Mouse (Mus musculus): ENCODE data around the gene Csf2.
"Not testable (repeated sequence)": the region's sequence is repeated elsewhere in the genome, so short reads cannot be mapped to it uniquely, and the experiment has no call there.

Gene Csf2

GRCm38 (mm10) chr11:54248940-54249717, at the start of gene Csf2:
Gene Csf2, minus strand, starts transcription at chr11:54249667.
- no peak for DNase-seq (ENCODE audit: low spot score)

GRCm38 (mm10) chr11:54298777-54299176, 49.3 kb upstream of the Csf2 start:
- DNase-seq (ENCODE audit: low spot score), result no peak

GRCm38 (mm10) chr11:54297471-54297870, 48.0 kb upstream of the Csf2 start:
- DNase-seq (ENCODE audit: low spot score), result not testable (repeated sequence)

DNA sequence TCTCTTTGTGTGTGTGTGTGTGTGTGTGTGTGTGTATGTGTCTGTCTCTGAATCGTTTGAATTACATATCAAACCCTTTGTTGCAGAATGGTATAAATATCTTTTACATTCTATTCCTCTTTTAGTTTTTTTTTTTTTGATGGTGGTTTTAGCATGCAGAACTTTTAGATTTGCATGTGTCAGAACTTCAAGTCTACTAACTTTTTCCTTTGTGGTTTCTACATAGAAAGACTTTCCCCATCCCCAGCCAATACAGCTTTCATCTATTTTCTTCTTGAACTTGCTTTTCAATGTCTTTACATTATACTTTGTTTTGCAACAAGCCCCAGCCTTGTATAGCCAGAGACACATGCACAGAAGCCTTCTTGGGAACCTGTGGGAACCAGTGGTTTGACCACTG, 47.3 kb upstream of the Csf2 start:
- no peak for DNase-seq (ENCODE audit: low spot score)

GRCm38 (mm10) chr11:54295971-54296370, 46.5 kb upstream of the Csf2 start:
- DNase-seq (ENCODE audit: low spot score), result no peak

GRCm38 (mm10) chr11:54293980-54294807, 44.7 kb upstream of the Csf2 start:
- no peak for DNase-seq (ENCODE audit: low spot score)

- DNase-seq (ENCODE audit: low spot score), result no peak
Observed at GRCm38 (mm10) chr11:54292163-54292562, 42.7 kb upstream of the Csf2 start.

DNA sequence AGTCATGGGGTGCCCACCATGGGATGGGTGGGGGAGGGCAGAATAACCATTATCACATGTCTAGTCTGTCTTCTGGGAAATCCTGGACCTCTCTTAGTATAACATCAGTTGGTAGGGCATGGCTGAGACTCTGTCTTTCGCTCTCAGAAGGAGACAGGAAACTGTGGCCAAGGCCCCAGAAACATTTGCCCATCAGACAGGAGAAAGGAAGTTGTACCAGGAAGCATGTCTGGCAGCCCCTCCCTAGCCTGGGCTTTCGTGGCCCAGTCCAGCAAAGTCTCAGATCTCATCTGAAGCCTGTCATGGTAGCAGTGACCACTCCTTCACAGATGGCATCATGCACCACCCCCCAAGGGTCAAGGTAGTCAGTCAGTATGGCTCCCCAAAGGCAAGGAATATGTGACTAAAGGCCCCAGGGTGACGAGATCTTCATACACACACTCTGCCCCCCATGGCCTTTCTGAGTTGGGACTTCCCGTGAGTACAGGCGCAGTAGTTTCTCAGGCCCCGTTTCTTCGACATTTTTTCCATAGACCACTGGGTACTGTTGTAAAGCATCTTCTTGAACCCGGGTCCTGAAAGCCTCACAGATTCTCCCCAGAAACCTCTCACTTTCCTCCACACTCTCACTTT, 38.5 kb upstream of the Csf2 start:
- no peak for DNase-seq (ENCODE audit: low spot score)

- DNase-seq (ENCODE audit: low spot score), result no peak
Observed at GRCm38 (mm10) chr11:54271437-54271949, 22.0 kb upstream of the Csf2 start.

- DNase-seq (ENCODE audit: low spot score), result no peak
Observed at GRCm38 (mm10) chr11:54269191-54269896, 19.9 kb upstream of the Csf2 start.

GRCm38 (mm10) chr11:54267177-54267576, 17.7 kb upstream of the Csf2 start, which contains the start of gene Il3:
Gene Il3, minus strand, starts transcription at chr11:54267277.
- no peak for DNase-seq (ENCODE audit: low spot score)

DNA sequence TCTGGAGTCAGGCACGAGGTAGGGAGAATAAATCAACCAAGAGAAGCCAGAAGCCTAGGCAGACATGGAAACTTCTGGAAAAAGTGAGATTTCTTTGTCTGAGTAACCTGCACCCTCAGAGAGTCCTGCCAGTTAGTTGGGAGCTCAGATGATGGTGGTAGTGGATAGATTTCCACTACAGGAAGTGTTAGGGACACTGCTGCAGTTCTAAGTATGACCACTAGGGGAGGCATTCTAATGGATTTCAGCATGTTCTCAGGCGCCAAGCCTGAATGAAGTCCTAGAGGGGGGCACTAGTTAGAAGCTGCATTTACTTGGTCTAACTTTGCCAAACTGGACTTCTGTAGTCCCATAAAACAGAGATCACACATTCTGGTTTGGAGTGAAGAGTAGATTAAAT, 15.1 kb upstream of the Csf2 start:
- no peak for DNase-seq (ENCODE audit: low spot score)

GRCm38 (mm10) chr11:54263405-54264031, 14.1 kb upstream of the Csf2 start:
- DNase-seq (ENCODE audit: low spot score), result no peak

DNA sequence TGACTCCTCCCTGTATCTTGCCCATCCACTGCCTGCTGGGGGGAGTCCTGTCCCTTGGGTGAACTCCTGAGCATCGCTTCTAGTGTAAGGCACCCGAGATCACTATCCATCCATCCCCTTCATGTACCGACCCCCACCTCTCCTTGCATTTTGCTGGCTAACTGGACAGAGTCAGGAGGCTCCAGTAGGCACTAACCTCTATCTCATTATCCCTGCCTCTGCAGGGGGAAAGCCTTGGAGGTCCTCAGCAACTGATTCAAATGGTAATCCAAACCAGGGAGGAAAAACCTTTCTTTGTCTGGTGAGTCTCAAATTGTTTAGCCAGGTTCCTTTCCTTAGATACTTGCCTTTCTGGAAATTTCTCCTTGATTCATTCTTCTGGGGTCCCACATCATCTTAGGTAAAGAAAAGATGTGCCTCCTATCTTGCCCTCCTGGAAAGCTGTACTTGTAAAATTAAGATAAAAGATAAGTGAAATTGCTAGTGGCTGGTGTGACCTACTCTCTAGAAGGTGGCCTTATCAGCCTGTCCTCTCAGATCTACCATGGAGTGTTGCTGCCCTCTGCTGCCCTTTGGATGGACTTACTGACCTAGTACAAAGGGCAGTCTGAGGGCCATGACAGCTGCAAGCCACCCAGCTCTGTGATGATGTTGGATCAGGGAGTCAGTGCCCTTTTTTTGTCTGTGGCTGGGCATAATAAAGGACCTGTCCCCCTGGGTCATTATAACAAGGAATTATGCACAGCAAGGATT, 7.3 kb upstream of the Csf2 start:
- peak; percentile 48 for DNase-seq (ENCODE audit: low spot score)

- no peak for DNase-seq (ENCODE audit: low spot score)
Observed at GRCm38 (mm10) chr11:54254114-54254513, 4.6 kb upstream of the Csf2 start.

DNA sequence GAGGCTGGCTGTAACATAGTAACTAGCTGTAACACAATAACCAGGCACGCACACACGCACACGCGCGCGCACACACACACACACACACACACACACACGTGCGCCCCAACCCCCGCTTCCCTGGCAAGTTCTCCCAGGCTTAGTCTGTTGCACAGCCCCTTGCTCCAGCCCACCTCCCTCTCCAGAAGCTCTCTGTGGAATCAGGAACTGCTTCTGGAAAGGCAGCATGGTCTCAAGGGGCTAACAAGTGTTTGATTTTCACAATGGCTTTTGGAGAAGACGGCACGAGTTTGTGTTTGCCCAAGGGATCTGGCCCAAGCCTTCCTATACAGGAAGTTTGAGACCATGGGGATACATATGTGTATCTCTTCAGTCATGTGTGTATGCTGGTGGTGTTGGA, 1.1 kb upstream of the Csf2 start:
- no peak for DNase-seq (ENCODE audit: low spot score)

GRCm38 (mm10) chr11:54249748-54250147, 281 bp upstream of the Csf2 start:
- no peak for DNase-seq (ENCODE audit: low spot score)

- DNase-seq (ENCODE audit: low spot score), result no peak
Observed at GRCm38 (mm10) chr11:54247251-54247950, 2.1 kb downstream of the Csf2 start.

DNA sequence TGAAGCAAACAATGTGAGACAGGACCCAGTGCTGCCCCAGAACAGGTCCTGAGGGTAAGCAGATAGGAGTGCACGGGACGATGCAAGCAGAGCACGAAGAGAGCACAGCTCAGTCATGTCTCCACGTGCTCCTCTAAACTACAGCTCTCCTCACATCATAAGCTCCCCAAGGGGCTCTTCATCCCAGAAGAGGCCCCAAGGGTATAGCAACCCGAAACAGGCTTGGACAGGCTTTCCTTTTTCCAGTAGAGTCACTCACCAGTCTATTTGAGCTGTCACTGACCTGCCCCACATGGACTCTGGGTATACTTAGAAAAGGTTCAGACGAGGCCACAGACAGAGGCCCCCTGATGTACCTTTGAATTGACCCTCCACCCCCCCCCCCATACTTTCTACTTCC, 5.0 kb downstream of the Csf2 start:
- DNase-seq (ENCODE audit: low spot score), result no peak

- DNase-seq (ENCODE audit: low spot score), result no peak
Observed at GRCm38 (mm10) chr11:54242494-54242893, 7.0 kb downstream of the Csf2 start.

Data from ovary, adult 18-20 months (tissue).